Mouse (Mus musculus): ENCODE data around the gene Susd6. TPM values are rescaled to one million over a fixed set of nuclear protein-coding genes. Genes with fewer than 3 reads are reported as not detected.
"Not testable (repeated sequence)": the region's sequence is repeated elsewhere in the genome, so short reads cannot be mapped to it uniquely, and the experiment has no call there.

Susd6 gene
- polyA plus RNA-seq, 1 experiment = 5.9 TPM

DNA sequence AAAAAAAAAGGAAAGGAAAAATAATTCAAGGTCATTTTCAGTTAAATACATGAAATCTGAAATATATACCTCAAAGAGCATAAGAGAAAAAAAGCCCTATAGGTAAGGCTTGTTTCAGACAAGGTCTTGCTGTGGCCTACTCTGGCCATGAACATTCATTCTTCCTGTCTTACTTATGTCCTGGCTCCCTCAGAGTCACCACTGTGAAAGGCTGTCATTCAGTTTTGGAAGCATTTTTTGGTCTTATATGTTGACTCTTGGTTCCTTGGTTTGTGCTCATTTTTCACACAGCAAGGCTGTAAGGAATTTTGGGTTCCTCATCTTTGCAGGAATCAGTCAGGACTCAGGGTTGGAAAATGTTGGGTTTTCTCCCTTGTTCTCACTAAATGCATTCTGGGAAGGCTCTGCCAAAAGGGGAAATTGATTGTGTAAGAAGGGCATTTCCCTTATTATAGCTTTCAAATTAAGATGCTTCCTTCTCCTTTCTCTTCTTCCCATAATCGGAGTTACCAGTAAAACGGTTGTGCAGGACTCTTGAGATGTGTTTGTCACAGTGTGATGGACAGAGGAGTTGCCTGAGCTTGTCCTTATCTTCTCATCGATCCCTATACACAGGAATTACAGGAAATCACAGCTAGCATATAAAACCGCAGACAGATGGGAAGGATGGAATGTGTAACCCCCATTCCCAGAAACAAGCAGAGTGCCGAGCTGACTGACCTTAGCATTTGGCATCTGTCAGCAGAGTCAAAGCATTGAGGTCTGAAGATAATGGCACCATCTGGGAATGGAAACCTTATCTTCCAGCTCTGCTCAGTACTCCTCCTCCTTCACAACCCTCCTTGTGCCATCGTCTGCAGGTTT lies 21.6 kb downstream of the Susd6 start:
- peaks cover 9% of the 10 kb centered on the region for H3K36me3 ChIP-seq (replicated peaks; ENCODE audit: low read length)
- peak overlapping the region; percentile 77 for H3K4me3 ChIP-seq (replicated peaks)
- no peaks in the 10 kb centered on the region for H3K27me3 ChIP-seq (replicated peaks)
- peaks cover 99% of the 10 kb centered on the region for H3K4me1 ChIP-seq
- H3K9me3 ChIP-seq = no peaks in the 10 kb centered on the region
- TF ChIP-seq GATA1 (IDR thresholded peaks at IDR 0.05; ENCODE audit: borderline replicate concordance, low read length) = no peak

DNA sequence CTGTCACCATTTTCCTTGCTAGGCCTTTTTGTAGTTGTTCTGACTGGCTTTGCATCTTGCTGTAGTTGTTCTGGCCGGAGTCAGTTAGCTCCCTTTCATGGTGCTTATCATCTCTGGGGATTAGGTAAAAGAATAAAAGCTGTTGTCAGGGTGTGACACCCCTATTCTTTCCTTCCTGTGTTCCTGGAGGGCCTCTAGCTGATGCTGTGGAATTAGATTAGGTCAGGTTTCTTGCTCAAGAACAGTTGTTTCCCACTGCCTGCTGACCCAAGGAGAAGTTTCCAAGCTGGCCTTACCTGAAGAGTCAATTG lies 22.2 kb downstream of the Susd6 start:
- Histone ChIP-seq H3K9me3 (no peaks in the 10 kb centered on the region), H3K4me1 (peaks cover 99% of the 10 kb centered on the region), H3K4me3 (replicated peaks) (peak overlapping the region; percentile 77)

DNA sequence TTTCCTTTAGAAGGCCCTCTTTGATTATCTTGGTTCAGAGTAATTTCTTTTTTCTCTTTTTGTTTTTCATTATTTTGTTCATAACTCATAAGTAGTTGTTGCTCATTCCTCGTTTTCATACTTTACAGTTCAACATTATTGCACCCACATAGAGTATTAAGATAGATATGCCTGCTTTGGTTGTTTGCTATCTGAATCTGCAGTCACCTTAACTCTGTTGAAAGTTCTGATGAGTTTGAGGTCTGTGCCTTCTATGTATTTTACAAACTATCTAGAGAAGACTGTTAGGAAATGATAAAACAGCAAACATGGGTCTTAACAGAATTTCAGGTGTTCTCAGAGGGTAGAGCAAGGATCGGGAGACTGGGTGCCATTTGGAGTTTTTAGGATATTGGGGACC lies 23.1 kb downstream of the Susd6 start:
- Histone ChIP-seq H3K4me1 (peaks cover 99% of the 10 kb centered on the region), H3K36me3 (replicated peaks; ENCODE audit: low read length) (peaks cover 6% of the 10 kb centered on the region), H3K27me3 (replicated peaks) (no peaks in the 10 kb centered on the region), H3K4me3 (replicated peaks) (no peak overlapping the region), H3K9me3 (no peaks in the 10 kb centered on the region)
- TF ChIP-seq FLI1 (IDR thresholded peaks at IDR 0.05; ENCODE audit: low read length) (no peak), GATA1 (IDR thresholded peaks at IDR 0.05; ENCODE audit: borderline replicate concordance, low read length) (no peak)

More for the DNA sequence above, 22.2 kb downstream of the Susd6 start:
- no peaks in the 10 kb centered on the region for H3K27me3 ChIP-seq (replicated peaks)
- H3K36me3 ChIP-seq (replicated peaks; ENCODE audit: low read length) = peaks cover 8% of the 10 kb centered on the region
- TF ChIP-seq GATA1 (IDR thresholded peaks at IDR 0.05; ENCODE audit: borderline replicate concordance, low read length) = no peak
- TF ChIP-seq FLI1 (IDR thresholded peaks at IDR 0.05; ENCODE audit: low read length) = no peak

DNA sequence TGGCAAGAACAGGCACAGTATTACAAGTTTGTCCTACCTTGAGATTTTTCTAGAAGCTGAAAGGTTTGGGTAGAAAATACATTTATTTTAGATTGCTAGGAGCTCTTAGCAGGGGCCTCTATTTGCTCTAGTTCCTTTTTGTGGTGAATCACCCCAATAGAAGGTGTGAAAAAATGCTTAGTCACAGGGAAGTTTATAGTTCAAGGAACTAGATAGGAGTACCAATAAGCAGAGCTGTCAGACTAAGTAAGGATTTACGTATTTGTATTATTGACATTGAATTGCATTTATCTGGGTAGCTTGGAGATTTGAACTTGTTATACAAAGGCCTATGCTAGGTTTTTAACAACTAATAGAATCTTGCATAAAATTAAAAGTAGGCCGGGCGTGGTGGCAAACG lies 23.6 kb downstream of the Susd6 start:
- H3K36me3 ChIP-seq (replicated peaks; ENCODE audit: low read length) = peaks cover 6% of the 10 kb centered on the region
- H3K9me3 ChIP-seq = no peaks in the 10 kb centered on the region
- TF ChIP-seq GATA1 (IDR thresholded peaks at IDR 0.05; ENCODE audit: borderline replicate concordance, low read length) (no peak), FLI1 (IDR thresholded peaks at IDR 0.05; ENCODE audit: low read length) (no peak)
- H3K4me3 ChIP-seq (replicated peaks) = no peak overlapping the region
- H3K27me3 ChIP-seq (replicated peaks) = no peaks in the 10 kb centered on the region
- H3K4me1 ChIP-seq = peaks cover 99% of the 10 kb centered on the region

DNA sequence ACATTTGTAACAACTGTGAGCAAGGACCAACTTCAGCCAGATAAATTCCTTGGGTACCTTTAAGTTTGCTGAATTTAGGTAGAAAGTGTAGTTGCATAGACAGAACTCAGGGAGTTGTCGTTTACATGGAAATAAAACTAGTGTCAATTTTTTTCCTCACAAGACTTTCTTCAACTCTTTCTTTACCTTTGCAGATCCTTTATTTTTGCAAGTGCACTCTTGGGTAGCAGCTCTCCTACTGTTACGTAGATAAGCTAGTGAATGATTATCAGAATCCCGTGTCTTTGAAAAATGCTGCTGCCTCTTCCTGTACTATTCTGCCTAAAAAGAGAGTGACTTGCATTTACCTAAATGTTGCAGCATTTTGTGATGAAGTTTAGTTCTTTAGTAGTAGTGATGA lies 24.2 kb downstream of the Susd6 start:
- H3K27me3 ChIP-seq (replicated peaks) = no peaks in the 10 kb centered on the region
- no peak overlapping the region for H3K4me3 ChIP-seq (replicated peaks)
- H3K4me1 ChIP-seq = peaks cover 99% of the 10 kb centered on the region
- no peaks in the 10 kb centered on the region for H3K9me3 ChIP-seq
- H3K36me3 ChIP-seq (replicated peaks; ENCODE audit: low read length) = peaks cover 6% of the 10 kb centered on the region
- TF ChIP-seq GATA1 (IDR thresholded peaks at IDR 0.05; ENCODE audit: borderline replicate concordance, low read length) (no peak), FLI1 (IDR thresholded peaks at IDR 0.05; ENCODE audit: low read length) (no peak)

DNA sequence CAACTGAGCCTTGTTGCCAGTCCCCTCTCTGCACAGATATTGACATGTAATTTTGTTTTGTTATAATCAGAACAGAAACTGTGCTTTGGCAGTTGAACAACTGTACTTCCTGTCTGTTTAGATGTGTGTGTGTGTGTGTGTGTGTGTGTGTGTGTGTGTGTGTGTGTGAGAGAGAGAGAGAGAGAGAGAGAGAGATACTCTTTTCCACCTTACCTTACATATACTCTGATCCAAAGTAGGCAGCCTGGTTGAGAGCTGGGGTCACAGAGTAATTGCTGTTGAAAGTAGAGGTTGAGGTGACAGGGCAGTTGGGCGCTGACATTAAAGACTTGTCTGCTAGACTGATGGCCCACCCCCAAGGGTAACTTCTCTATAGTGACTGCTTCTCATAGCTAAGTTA lies 25.0 kb downstream of the Susd6 start:
- Histone ChIP-seq H3K4me1 (peaks cover 99% of the 10 kb centered on the region), H3K27me3 (replicated peaks) (no peaks in the 10 kb centered on the region), H3K36me3 (replicated peaks; ENCODE audit: low read length) (peaks cover 7% of the 10 kb centered on the region), H3K4me3 (replicated peaks) (peak overlapping the region; percentile 46), H3K9me3 (no peaks in the 10 kb centered on the region)
- no peak for TF ChIP-seq FLI1 (IDR thresholded peaks at IDR 0.05; ENCODE audit: low read length)
- no peak for TF ChIP-seq GATA1 (IDR thresholded peaks at IDR 0.05; ENCODE audit: borderline replicate concordance, low read length)

DNA sequence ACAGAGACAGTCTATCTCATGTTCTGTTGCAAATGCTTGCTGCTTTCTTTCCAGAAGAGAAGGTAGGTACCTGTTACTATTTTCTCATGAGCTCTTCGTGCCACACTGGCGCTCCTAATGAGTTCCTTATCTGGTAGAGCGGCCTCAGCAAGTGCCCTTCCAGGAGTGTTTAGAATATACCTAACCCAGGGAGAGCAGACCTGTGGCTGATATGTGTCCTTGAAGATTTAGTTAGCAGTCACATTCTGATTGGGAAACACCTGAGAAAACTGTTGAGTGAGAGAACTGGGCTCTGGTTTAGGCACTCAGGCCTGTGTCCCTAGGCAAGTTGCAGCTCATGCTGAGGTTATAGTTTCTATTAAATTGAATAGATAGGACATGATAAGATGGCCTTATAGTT lies 25.6 kb downstream of the Susd6 start:
- no peaks in the 10 kb centered on the region for H3K9me3 ChIP-seq
- TF ChIP-seq GATA1 (IDR thresholded peaks at IDR 0.05; ENCODE audit: borderline replicate concordance, low read length) (no peak), FLI1 (IDR thresholded peaks at IDR 0.05; ENCODE audit: low read length) (no peak)
- peaks cover 99% of the 10 kb centered on the region for H3K4me1 ChIP-seq
- peaks cover 8% of the 10 kb centered on the region for H3K36me3 ChIP-seq (replicated peaks; ENCODE audit: low read length)
- no peaks in the 10 kb centered on the region for H3K27me3 ChIP-seq (replicated peaks)
- no peak overlapping the region for H3K4me3 ChIP-seq (replicated peaks)

DNA sequence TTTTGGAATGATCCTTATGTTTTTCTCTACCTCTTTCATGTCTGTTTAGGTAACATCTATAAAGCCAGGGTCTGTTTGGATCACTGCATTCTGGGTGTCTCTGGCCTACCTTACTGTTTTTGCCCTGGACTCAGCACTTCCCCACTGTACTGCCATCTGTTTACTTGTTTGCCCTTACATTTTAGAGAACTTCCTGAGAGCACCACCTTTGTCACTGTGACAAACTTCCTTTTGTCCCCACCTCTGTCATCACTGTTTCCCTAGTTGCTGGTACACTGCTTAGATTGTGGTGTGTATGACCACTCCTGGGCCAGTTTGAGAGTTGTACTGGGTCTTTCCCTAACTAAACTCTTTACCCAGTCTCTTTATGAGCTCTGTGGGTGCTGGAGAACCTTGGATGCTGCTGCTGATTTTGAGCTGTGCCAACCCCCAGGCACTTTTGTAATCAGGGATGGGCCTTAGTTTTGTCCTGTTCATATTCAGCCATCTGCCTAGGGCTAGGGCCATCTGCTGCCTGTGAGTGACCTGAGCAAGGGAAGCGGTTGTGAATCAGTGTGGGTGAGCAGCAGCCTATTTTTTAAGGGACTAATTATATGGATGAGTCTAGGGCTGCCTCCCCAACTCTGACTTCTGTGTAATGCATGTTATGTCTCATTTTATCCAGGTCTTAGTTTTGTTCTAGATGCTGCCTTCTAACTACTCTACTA lies 26.2 kb downstream of the Susd6 start:
- Histone ChIP-seq H3K4me1 (peaks cover 99% of the 10 kb centered on the region), H3K4me3 (replicated peaks) (peak overlapping the region; percentile 42), H3K9me3 (no peaks in the 10 kb centered on the region), H3K36me3 (replicated peaks; ENCODE audit: low read length) (peaks cover 12% of the 10 kb centered on the region), H3K27me3 (replicated peaks) (no peaks in the 10 kb centered on the region)
- TF ChIP-seq GATA1 (IDR thresholded peaks at IDR 0.05; ENCODE audit: borderline replicate concordance, low read length) (no peak), FLI1 (IDR thresholded peaks at IDR 0.05; ENCODE audit: low read length) (no peak)

DNA sequence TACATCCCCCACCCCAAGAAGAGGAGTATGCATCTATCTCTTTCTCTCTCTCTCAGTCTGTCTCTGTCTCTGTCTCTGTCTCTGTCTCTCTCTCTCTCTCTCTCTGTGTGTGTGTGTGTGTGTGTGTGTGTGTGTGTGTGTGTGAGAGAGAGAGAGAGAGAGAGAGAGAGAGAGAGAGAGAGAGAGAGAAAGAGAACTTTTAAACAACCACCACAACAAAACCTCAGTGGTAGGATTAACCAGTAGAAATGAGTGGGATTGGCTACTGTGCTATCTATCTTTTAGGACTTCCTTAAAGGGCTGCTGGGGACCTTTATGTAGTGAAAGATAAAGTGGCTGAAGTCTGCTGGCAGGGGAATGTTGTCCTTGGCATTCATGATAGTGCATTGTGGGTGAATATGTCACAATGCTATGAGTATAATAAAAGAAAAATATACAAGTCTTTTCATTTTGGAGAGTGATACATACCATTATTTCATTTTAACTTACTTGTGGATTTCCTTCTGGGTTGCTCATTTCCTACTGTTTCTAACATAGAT lies 27.5 kb downstream of the Susd6 start:
- TF ChIP-seq GATA1 (IDR thresholded peaks at IDR 0.05; ENCODE audit: borderline replicate concordance, low read length) (no peak), FLI1 (IDR thresholded peaks at IDR 0.05; ENCODE audit: low read length) (no peak)
- Histone ChIP-seq H3K4me1 (peaks cover 98% of the 10 kb centered on the region), H3K27me3 (replicated peaks) (no peaks in the 10 kb centered on the region), H3K36me3 (replicated peaks; ENCODE audit: low read length) (peaks cover 17% of the 10 kb centered on the region), H3K9me3 (no peaks in the 10 kb centered on the region), H3K4me3 (replicated peaks) (peak overlapping the region; percentile 70)

DNA sequence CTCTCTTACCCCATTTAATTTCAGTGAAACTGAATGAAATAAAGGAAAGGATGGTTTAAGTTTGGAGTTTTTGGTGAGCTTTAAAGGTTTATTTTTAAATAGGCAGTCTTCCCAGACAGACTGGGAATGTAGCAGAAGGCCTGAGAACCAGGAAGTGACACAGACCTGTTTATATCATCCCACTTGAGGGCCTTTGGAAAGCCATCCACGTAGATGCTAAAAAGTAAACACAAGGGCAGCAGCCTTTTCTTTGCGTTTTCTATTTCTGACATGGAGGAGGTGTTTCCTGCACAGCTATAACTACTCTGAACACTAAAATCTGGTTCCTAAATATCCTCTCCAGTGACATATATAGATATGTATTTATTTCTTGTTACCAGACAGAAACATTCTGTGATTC lies 28.7 kb downstream of the Susd6 start:
- H3K4me1 ChIP-seq = peaks cover 94% of the 10 kb centered on the region
- H3K4me3 ChIP-seq (replicated peaks); H3K9me3 ChIP-seq; H3K27me3 ChIP-seq (replicated peaks): not testable (repeated sequence)
- peaks cover 20% of the 10 kb centered on the region for H3K36me3 ChIP-seq (replicated peaks; ENCODE audit: low read length)
